Mouse (Mus musculus): ENCODE measurements around the gene Gm15013. TPM values are rescaled to one million over a fixed set of nuclear protein-coding genes. Genes with fewer than 3 reads are reported as not detected.
"Not testable (repeated sequence)": the region's sequence is repeated elsewhere in the genome, so short reads cannot be mapped to it uniquely, and the experiment has no call there.

Gene Gm15013
- polyA plus RNA-seq (2012; ENCODE audit: insufficient read depth, insufficient read length, missing spikeins): not detected in 2 replicates

DNA sequence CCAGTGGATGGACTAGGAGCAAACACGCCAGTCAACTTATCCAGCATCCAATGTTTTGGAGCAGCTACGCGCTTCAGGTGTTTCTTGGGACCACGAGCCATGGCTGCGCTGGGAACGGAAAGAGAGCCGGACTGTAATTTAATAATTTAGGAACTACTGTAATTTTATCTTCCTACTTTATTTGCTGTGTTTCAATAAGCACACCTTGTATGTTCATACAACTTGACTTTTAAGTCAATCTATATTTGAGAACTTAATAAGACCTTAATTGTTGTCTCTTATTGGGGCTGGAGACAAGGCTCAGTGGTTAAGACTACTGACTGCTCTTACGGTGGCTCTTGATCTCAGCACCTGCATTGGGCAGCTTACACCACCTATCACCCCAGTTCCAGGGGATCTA is at the start of gene Gm15013:
TSS of gene Gm15013 (minus strand) at position 101 of the 400 bp plus-strand sequence.
- no peaks in the 10 kb centered on the region for H3K4me1 ChIP-seq (ENCODE audit: control insufficient read depth, insufficient read depth, insufficient read length, low read length)
- H3K27ac ChIP-seq (replicated peaks; ENCODE audit: low read depth, low read length): no peak within 1 kb of the TSS

DNA sequence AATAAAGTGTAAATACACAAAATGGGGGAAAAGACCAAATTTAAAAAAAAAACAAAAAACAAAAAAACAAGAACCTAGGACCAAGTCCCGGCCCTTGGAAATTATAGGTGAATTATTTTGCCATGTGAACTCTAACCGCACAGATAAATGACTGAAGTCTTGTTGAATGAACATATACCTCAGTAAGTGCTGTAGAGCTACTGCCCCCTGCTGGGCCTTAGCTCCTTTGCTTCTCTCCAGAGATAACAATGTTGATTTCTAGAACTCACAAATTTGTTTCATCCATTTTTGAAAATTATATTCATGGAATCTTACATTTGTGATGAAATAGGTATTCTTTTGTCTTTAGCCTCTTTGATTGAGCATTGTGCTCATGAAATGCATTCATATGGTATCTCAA is 48.3 kb upstream of the Gm15013 start:
- H3K4me1 ChIP-seq (ENCODE audit: control insufficient read depth, insufficient read depth, insufficient read length, low read length): no peaks in the 10 kb centered on the region
- H3K27ac ChIP-seq (replicated peaks; ENCODE audit: low read depth, low read length): no peak overlapping the region
- H3K4me3 ChIP-seq (ENCODE audit: insufficient read depth, low read depth, low read length): no peak overlapping the region

More for the DNA sequence above, at the start of gene Gm15013:
- no peak within 1 kb of the TSS for H3K4me3 ChIP-seq (ENCODE audit: insufficient read depth, low read depth, low read length)

DNA sequence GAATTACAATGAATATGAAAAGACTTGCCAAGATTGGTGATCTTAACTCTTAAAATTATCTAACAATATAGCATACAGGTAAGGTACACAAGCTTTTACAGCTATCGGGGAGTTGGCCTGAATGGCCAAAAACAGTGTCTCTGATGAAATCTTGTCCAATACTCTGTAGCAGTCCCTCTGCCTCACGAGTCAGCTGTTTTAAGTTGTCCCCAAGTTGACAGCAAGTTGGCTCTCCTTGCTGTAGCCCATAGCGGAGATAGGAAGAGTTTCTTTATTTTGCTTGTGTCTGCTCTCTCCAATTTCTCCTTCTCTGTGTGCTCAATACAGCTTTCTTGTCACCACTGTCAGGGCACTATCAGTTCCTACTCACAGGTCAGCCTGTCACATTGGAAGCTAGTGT is 44.4 kb upstream of the Gm15013 start:
- H3K4me1 ChIP-seq (ENCODE audit: control insufficient read depth, insufficient read depth, insufficient read length, low read length); H3K27ac ChIP-seq (replicated peaks; ENCODE audit: low read depth, low read length); H3K4me3 ChIP-seq (ENCODE audit: insufficient read depth, low read depth, low read length): not testable (repeated sequence)

DNA sequence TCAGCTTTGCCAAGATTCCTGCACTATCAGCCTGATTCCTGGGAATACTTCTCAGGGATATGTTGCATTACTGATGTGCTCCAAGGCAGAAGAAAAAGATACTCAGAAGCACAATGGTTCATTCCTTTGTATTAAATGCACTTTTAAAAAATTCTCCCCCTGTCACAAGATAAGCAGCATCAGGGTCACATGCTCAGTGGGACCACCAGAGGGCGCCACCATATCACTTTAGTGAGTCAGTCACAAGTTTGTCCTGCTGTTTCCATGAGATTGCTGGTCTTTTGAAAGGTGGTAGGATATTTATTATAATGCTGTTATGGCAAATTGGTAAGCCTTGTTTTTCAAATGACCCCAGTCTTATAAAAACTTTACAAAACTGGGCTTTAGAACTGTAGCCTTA is 37.6 kb upstream of the Gm15013 start:
- no peak overlapping the region for H3K27ac ChIP-seq (replicated peaks; ENCODE audit: low read depth, low read length)

DNA sequence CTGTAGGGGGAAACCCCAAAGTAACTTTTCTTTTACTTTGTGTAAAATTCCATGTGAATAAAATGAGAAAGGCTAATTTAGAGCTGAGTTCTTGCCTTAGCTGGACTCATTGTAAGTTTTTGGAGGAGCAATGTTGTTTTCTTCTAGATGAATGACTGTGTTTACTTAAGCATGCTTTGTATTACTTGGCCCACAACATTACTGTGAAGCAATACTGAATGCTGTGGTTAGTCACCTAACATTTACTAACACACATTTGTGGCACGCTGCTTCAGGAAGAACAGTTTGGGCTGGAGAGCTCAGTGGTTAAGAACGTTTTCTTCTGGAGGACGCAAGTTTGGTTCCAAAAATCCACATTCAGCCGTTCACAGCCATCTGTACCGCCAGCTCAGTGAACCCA is 22.8 kb upstream of the Gm15013 start:
- no peaks in the 10 kb centered on the region for H3K4me1 ChIP-seq (ENCODE audit: control insufficient read depth, insufficient read depth, insufficient read length, low read length)
- H3K4me3 ChIP-seq (ENCODE audit: insufficient read depth, low read depth, low read length): no peak overlapping the region
- H3K27ac ChIP-seq (replicated peaks; ENCODE audit: low read depth, low read length): no peak overlapping the region

More for the DNA sequence above, 37.6 kb upstream of the Gm15013 start:
- Histone ChIP-seq H3K4me1 (ENCODE audit: control insufficient read depth, insufficient read depth, insufficient read length, low read length) (no peaks in the 10 kb centered on the region), H3K4me3 (ENCODE audit: insufficient read depth, low read depth, low read length) (no peak overlapping the region)

DNA sequence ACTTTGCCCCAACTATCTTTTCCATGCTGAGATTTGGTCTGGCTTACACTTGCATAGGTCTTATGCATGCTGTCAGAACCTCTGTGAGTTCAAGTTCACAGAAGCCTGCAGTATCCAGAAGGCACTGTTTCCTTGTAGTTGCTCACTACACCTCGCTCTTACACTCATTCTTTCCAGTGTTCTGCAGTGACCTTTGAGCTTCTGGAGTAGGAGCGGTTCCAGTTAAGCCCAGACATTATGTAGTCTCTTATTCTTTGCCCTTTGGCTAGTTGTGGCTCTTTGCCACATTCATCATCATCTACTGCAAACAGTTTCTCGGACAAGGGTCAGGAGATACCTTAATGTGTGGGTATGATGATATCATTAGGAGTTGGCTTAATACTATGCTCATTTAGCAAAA is 16.3 kb upstream of the Gm15013 start:
- Histone ChIP-seq H3K27ac (replicated peaks; ENCODE audit: low read depth, low read length) (no peak overlapping the region), H3K4me1 (ENCODE audit: control insufficient read depth, insufficient read depth, insufficient read length, low read length) (no peaks in the 10 kb centered on the region), H3K4me3 (ENCODE audit: insufficient read depth, low read depth, low read length) (no peak overlapping the region)

DNA sequence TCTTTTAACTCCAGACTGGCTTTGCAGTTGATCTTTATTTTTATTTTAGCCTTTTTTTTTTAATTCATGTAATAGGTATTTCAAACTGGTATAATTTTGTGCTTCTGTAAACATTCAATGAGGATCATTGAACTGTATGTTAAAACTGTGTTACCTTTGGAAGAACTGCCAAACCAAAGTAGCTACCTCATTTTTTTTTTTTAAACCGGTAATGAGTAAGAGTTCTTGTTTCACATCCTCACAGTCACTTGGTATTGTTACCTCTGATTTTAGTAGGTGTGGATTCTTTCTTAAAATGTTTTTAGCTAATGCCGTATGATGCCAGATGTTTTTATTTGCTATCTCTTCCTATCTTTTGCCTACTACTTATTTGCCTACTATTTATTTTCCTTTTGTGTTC is 8.1 kb upstream of the Gm15013 start:
- Histone ChIP-seq H3K4me1 (ENCODE audit: control insufficient read depth, insufficient read depth, insufficient read length, low read length) (no peaks in the 10 kb centered on the region), H3K27ac (replicated peaks; ENCODE audit: low read depth, low read length) (no peak overlapping the region), H3K4me3 (ENCODE audit: insufficient read depth, low read depth, low read length) (no peak overlapping the region)

DNA sequence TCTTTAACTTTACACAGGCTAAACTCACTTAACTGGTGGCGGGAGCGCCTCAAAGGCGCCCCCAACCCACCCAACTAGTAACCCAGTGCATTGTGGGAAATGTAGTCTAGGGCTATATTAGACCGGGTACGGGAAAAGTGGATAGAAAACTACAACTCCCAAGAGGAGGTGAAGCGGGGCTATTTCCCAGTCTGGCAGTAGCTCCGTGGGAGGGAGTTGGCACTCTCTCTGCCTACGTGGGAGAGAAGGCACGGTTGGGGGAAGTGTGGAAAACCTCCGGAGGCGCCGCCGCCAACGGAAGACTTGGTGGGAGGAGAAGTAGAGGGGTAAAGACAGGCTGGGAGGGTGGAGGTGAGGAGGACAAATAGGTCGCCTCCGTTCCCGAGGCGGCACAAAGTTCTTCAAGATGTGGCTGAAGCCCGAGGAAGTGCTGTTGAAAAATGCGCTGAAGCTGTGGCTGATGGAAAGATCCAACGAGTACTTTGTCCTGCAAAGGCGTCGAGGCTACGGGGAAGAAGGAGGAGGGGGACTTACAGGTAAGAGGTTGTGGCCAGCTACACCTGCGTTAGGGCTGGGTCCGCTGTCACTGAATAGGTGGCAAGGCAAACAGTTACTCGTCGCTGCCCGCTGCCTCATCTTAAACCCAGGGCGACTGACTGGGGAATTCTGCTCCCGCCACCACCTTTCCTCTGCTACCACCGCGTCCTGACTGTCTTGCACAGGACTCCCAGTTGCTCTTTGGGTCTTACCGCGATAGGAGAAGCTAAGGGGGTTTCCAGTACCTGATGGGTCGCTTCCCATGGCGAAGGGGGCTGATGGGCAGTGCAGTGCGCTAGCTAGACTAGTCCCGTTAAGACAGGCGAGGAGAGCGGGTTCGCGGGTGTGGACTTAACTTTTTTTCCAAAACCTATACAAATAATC is 29.2 kb downstream of the Gm15013 start, which contains the start of gene Tbc1d8b:
TSS of gene Tbc1d8b (plus strand) at position 222 of the 921 bp plus-strand sequence.
- Histone ChIP-seq H3K27ac (replicated peaks; ENCODE audit: low read depth, low read length) (peak within 1 kb of the TSS; percentile 60; the same call in 1 of the 2 replicates), H3K4me1 (ENCODE audit: control insufficient read depth, insufficient read depth, insufficient read length, low read length) (no peaks in the 10 kb centered on the region), H3K4me3 (ENCODE audit: insufficient read depth, low read depth, low read length) (peak within 1 kb of the TSS; percentile 84)

DNA sequence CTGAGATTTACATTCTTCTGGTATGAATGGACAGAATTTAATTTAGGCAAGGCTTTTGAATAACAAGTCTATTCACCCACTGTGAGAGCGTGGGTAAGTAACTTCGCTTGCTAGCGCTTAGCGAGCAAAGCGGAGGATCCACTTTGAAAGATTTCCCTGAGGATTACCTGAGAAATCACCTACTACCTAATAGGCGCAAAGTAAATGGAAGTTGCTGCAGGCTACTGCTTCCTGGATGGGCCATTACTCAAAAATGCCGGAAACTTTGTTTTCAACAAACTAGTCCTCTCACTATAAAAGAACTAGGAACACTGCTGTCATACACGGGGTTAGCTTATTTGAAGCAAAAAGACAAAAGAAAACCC is 29.9 kb downstream of the Gm15013 start:
- Histone ChIP-seq H3K4me1 (ENCODE audit: control insufficient read depth, insufficient read depth, insufficient read length, low read length) (no peaks in the 10 kb centered on the region), H3K27ac (replicated peaks; ENCODE audit: low read depth, low read length) (no peak overlapping the region), H3K4me3 (ENCODE audit: insufficient read depth, low read depth, low read length) (peak overlapping the region; percentile 63)

DNA sequence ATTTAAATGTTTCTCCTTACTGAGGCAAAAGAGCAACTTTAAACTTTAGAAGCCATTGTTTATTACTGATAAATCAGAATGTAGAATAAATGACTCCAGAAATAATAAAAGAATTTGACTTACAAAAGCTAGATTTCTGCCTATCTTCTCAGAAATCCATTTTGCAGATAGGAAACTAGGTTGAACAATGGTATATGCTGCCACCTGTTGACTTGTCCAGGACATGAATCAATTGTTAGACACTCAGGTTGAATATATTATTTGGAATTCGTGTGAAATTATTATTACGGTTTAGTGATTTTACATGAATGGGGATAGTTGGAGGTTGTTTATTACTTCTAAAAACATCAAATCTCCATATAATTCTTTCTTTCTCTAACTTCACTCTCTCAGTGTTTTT is 48.5 kb downstream of the Gm15013 start:
- Histone ChIP-seq H3K4me3 (ENCODE audit: insufficient read depth, low read depth, low read length) (no peak overlapping the region), H3K4me1 (ENCODE audit: control insufficient read depth, insufficient read depth, insufficient read length, low read length) (no peaks in the 10 kb centered on the region), H3K27ac (replicated peaks; ENCODE audit: low read depth, low read length) (no peak overlapping the region)

Other genes starting within 250 kb of the Gm15013 start
- gene D330045A20Rik, start 234.1 kb downstream of the Gm15013 start, polyA plus RNA-seq (2012; ENCODE audit: insufficient read depth, insufficient read length, missing spikeins): not detected in 2 replicates
- gene Rnf128, start 151.2 kb downstream of the Gm15013 start, polyA plus RNA-seq (2012; ENCODE audit: insufficient read depth, insufficient read length, missing spikeins): 1.9 and 2.7 TPM in 2 replicates
- gene Tbc1d8b, start 29.5 kb downstream of the Gm15013 start, polyA plus RNA-seq (2012; ENCODE audit: insufficient read depth, insufficient read length, missing spikeins): 3.7 and 6.1 TPM in 2 replicates
- gene Ripply1, start 67.9 kb upstream of the Gm15013 start, polyA plus RNA-seq (2012; ENCODE audit: insufficient read depth, insufficient read length, missing spikeins): not detected in 2 replicates
- gene Cldn2, start 86.3 kb upstream of the Gm15013 start, polyA plus RNA-seq (2012; ENCODE audit: insufficient read depth, insufficient read length, missing spikeins): not detected in 2 replicates
- 7.7 and 9.7 TPM in 2 replicates for gene Morc4, start 157.2 kb upstream of the Gm15013 start, polyA plus RNA-seq (2012; ENCODE audit: insufficient read depth, insufficient read length, missing spikeins)